Mouse (Mus musculus): ENCODE results near the gene Farsa. TPM values are rescaled to one million over a fixed set of nuclear protein-coding genes. Genes with fewer than 3 reads are reported as not detected.

Farsa gene
- total and polyA plus RNA-seq, 2 experiments from 2014 or later, result 38.3 to 40.0 TPM

DNA sequence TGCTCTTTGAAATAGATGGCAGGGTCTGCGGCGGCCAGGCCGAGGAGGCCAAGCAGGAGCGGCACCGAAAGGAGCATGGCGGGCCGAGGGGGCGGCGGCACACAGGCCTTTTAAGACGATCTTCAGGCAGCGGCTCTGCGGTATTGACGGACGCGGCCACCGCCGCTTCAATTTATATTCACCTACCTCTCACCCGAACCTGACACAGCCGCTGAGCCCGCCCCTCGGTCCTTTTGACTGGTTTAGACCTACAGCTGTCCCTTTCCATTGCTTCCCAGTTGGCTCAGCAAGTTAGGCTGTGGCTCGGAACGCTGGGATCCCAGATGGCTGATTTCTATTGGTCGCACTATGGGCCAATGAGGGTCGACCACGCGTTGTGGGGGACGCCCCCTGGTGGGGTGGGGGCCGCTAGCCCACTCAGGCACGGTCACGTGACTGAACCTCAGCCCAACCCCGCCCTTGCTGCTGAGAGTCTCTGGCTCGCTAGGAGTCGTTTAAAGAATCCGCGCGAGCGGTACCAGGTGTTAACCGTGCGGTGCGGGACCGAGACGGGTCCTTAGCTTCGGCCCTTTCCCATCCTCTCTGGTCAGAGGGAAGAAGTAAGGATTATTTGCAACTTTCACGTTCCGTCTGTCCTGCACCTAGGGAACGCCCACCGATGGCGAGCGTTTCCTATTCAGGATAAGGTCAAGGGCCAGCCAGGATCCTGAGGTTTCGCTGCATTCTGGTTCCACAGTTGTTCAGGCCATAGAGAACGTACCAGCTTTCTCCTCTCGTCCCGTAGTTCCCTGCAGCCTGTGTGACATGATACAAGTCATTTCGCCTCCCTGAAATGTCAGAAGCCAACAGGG lies 9.8 kb upstream of the Farsa start, which contains the start of gene Calr:
Gene Calr, minus strand, starts transcription at position 213 of the 851 bp plus-strand sequence.
- Histone ChIP-seq H3K9me3 (replicated peaks; ENCODE audit: control insufficient read depth, low read length) (no peaks in the 10 kb centered on the region), H3K4me3 (ENCODE audit: low read depth, low read length) (peak within 1 kb of the TSS; percentile 72), H3K27me3 (ENCODE audit: control insufficient read depth, insufficient read depth, low read length) (no peaks in the 10 kb centered on the region), H3K27ac (ENCODE audit: low read depth) (peak within 1 kb of the TSS; percentile 67), H3K4me1 (ENCODE audit: control insufficient read depth, insufficient read depth) (peaks cover 17% of the 10 kb centered on the region; the same call in 1 of the 2 replicates), H3K4me2 (ENCODE audit: low read depth, low read length) (peak within 1 kb of the TSS; percentile 67), H3K36me3 (replicated peaks; ENCODE audit: control insufficient read depth, insufficient read depth, low read length) (peaks cover 34% of the 10 kb centered on the region), H3K9ac (replicated peaks; ENCODE audit: low read depth, low read length) (peak within 1 kb of the TSS; percentile 66)
- DNase-seq (ENCODE audit: low spot score), result peak; percentile 100
- TF ChIP-seq EP300 (IDR thresholded peaks at IDR 0.05; ENCODE audit: low read depth), result peak; percentile 72; the same call in 1 of the 2 replicates
- peak; percentile 12 for TF ChIP-seq CTCF (IDR thresholded peaks at IDR 0.05; ENCODE audit: low read depth)
- WGBS, result under 1% methylated on average over 55 of the region's 55 CpGs
- ATAC-seq (ENCODE audit: insufficient read depth, low read depth), result peak; percentile 99

- Histone ChIP-seq H3K9ac (replicated peaks; ENCODE audit: low read depth, low read length) (no peak overlapping the region), H3K4me1 (ENCODE audit: control insufficient read depth, insufficient read depth) (peaks cover 17% of the 10 kb centered on the region; the same call in 1 of the 2 replicates), H3K27ac (ENCODE audit: low read depth) (peak overlapping the region; percentile 67), H3K9me3 (replicated peaks; ENCODE audit: control insufficient read depth, low read length) (no peaks in the 10 kb centered on the region), H3K4me2 (ENCODE audit: low read depth, low read length) (peak overlapping the region; percentile 62), H3K36me3 (replicated peaks; ENCODE audit: control insufficient read depth, insufficient read depth, low read length) (peaks cover 25% of the 10 kb centered on the region), H3K4me3 (ENCODE audit: low read depth, low read length) (peak overlapping the region; percentile 54), H3K27me3 (ENCODE audit: control insufficient read depth, insufficient read depth, low read length) (no peaks in the 10 kb centered on the region)
- no peak for ATAC-seq (ENCODE audit: insufficient read depth, low read depth)
- TF ChIP-seq EP300 (IDR thresholded peaks at IDR 0.05; ENCODE audit: low read depth), result no peak
- TF ChIP-seq CTCF (IDR thresholded peaks at IDR 0.05; ENCODE audit: low read depth), result no peak
- no peak for DNase-seq (ENCODE audit: low spot score)
- WGBS, result 37% methylated on average over 6 of the region's 6 CpGs
Measured at GRCm38 (mm10) chr8:84847684-84848435, 8.9 kb upstream of the Farsa start.

- no peak for DNase-seq (ENCODE audit: low spot score)
Measured at GRCm38 (mm10) chr8:84856434-84856833, 355 bp upstream of the Farsa start.

GRCm38 (mm10) chr8:84871376-84872308 lies 14.9 kb downstream of the Farsa start, which contains the start of gene Syce2:
Syce2 (plus strand) TSS chr8:84872111.
- Histone ChIP-seq H3K27me3 (ENCODE audit: control insufficient read depth, insufficient read depth, low read length) (no peaks in the 10 kb centered on the region), H3K4me3 (ENCODE audit: low read depth, low read length) (peak within 1 kb of the TSS; percentile 43), H3K9ac (replicated peaks; ENCODE audit: low read depth, low read length) (peak within 1 kb of the TSS; percentile 27; the same call in 1 of the 2 replicates), H3K27ac (ENCODE audit: low read depth) (no peak within 1 kb of the TSS), H3K4me2 (ENCODE audit: low read depth, low read length) (peak within 1 kb of the TSS; percentile 77), H3K36me3 (replicated peaks; ENCODE audit: control insufficient read depth, insufficient read depth, low read length) (peaks cover 26% of the 10 kb centered on the region), H3K9me3 (replicated peaks; ENCODE audit: control insufficient read depth, low read length) (no peaks in the 10 kb centered on the region), H3K4me1 (ENCODE audit: control insufficient read depth, insufficient read depth) (peaks cover 7% of the 10 kb centered on the region)
- peak; percentile 35; the same call in 1 of the 2 replicates for TF ChIP-seq CTCF (IDR thresholded peaks at IDR 0.05; ENCODE audit: low read depth)
- no peak for TF ChIP-seq EP300 (IDR thresholded peaks at IDR 0.05; ENCODE audit: low read depth)
- 13% methylated on average over 44 of the region's 46 CpGs for WGBS
- DNase-seq (ENCODE audit: low spot score) (peak; percentile 38), ATAC-seq (ENCODE audit: insufficient read depth, low read depth) (peak; percentile 80)

More at GRCm38 (mm10) chr8:84856434-84856833, 355 bp upstream of the Farsa start:
- TF ChIP-seq EP300 (IDR thresholded peaks at IDR 0.05; ENCODE audit: low read depth) (no peak), CTCF (IDR thresholded peaks at IDR 0.05; ENCODE audit: low read depth) (no peak)
- no peak overlapping the region for H3K4me2 ChIP-seq (ENCODE audit: low read depth, low read length)
- H3K4me3 ChIP-seq (ENCODE audit: low read depth, low read length), result peak overlapping the region; percentile 96; the same call in 1 of the 2 replicates
- no peaks in the 10 kb centered on the region for H3K27me3 ChIP-seq (ENCODE audit: control insufficient read depth, insufficient read depth, low read length)
- H3K9ac ChIP-seq (replicated peaks; ENCODE audit: low read depth, low read length), result no peak overlapping the region
- no peak overlapping the region for H3K27ac ChIP-seq (ENCODE audit: low read depth)
- no peaks in the 10 kb centered on the region for H3K9me3 ChIP-seq (replicated peaks; ENCODE audit: control insufficient read depth, low read length)
- 82% methylated on average over 3 of the region's 3 CpGs for WGBS
- H3K4me1 ChIP-seq (ENCODE audit: control insufficient read depth, insufficient read depth), result peaks cover 12% of the 10 kb centered on the region
- H3K36me3 ChIP-seq (replicated peaks; ENCODE audit: control insufficient read depth, insufficient read depth, low read length), result peaks cover 19% of the 10 kb centered on the region
- no peak for ATAC-seq (ENCODE audit: insufficient read depth, low read depth)
